Mouse (Mus musculus): ENCODE results near the gene Ptma. TPM values are rescaled to one million over a fixed set of nuclear protein-coding genes. Genes with fewer than 3 reads are reported as not detected.

The Ptma gene
- polyA plus RNA-seq, 2 experiments, result 2,429 to 3,055 TPM

DNA sequence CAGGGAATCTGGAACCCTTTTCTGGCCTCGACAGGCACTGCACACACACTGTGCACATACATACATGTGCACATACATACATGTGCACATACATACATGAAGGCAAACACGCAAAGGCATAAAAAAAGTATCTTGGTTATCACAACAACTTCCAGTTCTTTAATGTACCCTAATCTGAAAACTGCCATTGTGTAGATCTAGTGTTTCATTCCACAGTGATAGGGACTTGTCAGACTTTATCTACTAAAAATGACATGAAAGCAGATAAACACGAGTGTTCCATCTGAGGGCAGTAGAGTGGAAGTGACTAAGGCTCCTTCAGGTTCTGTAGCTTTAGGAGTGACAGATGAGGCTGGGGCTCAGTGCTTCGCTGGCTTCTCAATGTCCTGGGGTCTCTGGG lies 24.8 kb downstream of the Ptma start:
- peaks cover 23% of the 10 kb centered on the region; the same call in 1 of the 2 replicates for H3K36me3 ChIP-seq (ENCODE audit: control insufficient read depth, insufficient read depth, low read length)
- TF ChIP-seq POLR2A (IDR thresholded peaks at IDR 0.05; ENCODE audit: borderline replicate concordance, extremely low read depth, insufficient read depth, insufficient read length), result no peak
- 79% methylated on average over 4 of the region's 4 CpGs for WGBS

GRCm38 (mm10) chr1:86551877-86552276 lies 25.4 kb downstream of the Ptma start:
- H3K9ac ChIP-seq (ENCODE audit: low read depth, low read length, severe bottlenecking), result no peak overlapping the region
- H3K9me3 ChIP-seq (ENCODE audit: control insufficient read depth, low read length), result no peaks in the 10 kb centered on the region
- ATAC-seq (ENCODE audit: low FRiP score, low read depth) (no peak), DNase-seq (ENCODE audit: low spot score) (no peak)
- no peak overlapping the region for H3K4me2 ChIP-seq (replicated peaks; ENCODE audit: low read depth, low read length, severe bottlenecking)
- H3K36me3 ChIP-seq (ENCODE audit: control insufficient read depth, insufficient read depth, low read length), result peaks cover 24% of the 10 kb centered on the region; the same call in 1 of the 2 replicates
- no peak overlapping the region for H3K27ac ChIP-seq (replicated peaks; ENCODE audit: low read depth, low read length)
- H3K27me3 ChIP-seq (ENCODE audit: control insufficient read depth, insufficient read depth, low read length), result no peaks in the 10 kb centered on the region
- no peaks in the 10 kb centered on the region for H3K4me1 ChIP-seq (ENCODE audit: control insufficient read depth, insufficient read depth, low read length)
- 57% methylated on average over 2 of the region's 2 CpGs for WGBS
- TF ChIP-seq POLR2A (IDR thresholded peaks at IDR 0.05; ENCODE audit: borderline replicate concordance, extremely low read depth, insufficient read depth, insufficient read length), result no peak
- H3K4me3 ChIP-seq (replicated peaks; ENCODE audit: low read length), result no peak overlapping the region

More for the DNA sequence above, 24.8 kb downstream of the Ptma start:
- ATAC-seq (ENCODE audit: low FRiP score, low read depth) (no peak), DNase-seq (ENCODE audit: low spot score) (no peak)
- no peak overlapping the region for H3K4me2 ChIP-seq (replicated peaks; ENCODE audit: low read depth, low read length, severe bottlenecking)
- H3K4me1 ChIP-seq (ENCODE audit: control insufficient read depth, insufficient read depth, low read length), result no peaks in the 10 kb centered on the region
- no peak overlapping the region for H3K4me3 ChIP-seq (replicated peaks; ENCODE audit: low read length)
- no peak overlapping the region for H3K9ac ChIP-seq (ENCODE audit: low read depth, low read length, severe bottlenecking)
- no peak overlapping the region for H3K27ac ChIP-seq (replicated peaks; ENCODE audit: low read depth, low read length)
- H3K9me3 ChIP-seq (ENCODE audit: control insufficient read depth, low read length), result no peaks in the 10 kb centered on the region
- H3K27me3 ChIP-seq (ENCODE audit: control insufficient read depth, insufficient read depth, low read length), result no peaks in the 10 kb centered on the region

GRCm38 (mm10) chr1:86555665-86556064 lies 29.1 kb downstream of the Ptma start:
- WGBS, result 73% methylated on average over 3 of the region's 3 CpGs
- Histone ChIP-seq H3K9ac (ENCODE audit: low read depth, low read length, severe bottlenecking) (no peak overlapping the region), H3K27ac (replicated peaks; ENCODE audit: low read depth, low read length) (no peak overlapping the region), H3K9me3 (ENCODE audit: control insufficient read depth, low read length) (no peaks in the 10 kb centered on the region), H3K27me3 (ENCODE audit: control insufficient read depth, insufficient read depth, low read length) (no peaks in the 10 kb centered on the region), H3K36me3 (ENCODE audit: control insufficient read depth, insufficient read depth, low read length) (peaks cover 15% of the 10 kb centered on the region; the same call in 1 of the 2 replicates), H3K4me2 (replicated peaks; ENCODE audit: low read depth, low read length, severe bottlenecking) (no peak overlapping the region), H3K4me1 (ENCODE audit: control insufficient read depth, insufficient read depth, low read length) (no peaks in the 10 kb centered on the region), H3K4me3 (replicated peaks; ENCODE audit: low read length) (no peak overlapping the region)
- no peak for TF ChIP-seq POLR2A (IDR thresholded peaks at IDR 0.05; ENCODE audit: borderline replicate concordance, extremely low read depth, insufficient read depth, insufficient read length)
- DNase-seq (ENCODE audit: low spot score) (no peak), ATAC-seq (ENCODE audit: low FRiP score, low read depth) (no peak)

- H3K4me3 ChIP-seq (replicated peaks; ENCODE audit: low read length), result no peak overlapping the region
- H3K9me3 ChIP-seq (ENCODE audit: control insufficient read depth, low read length), result no peaks in the 10 kb centered on the region
- H3K36me3 ChIP-seq (ENCODE audit: control insufficient read depth, insufficient read depth, low read length), result peaks cover 18% of the 10 kb centered on the region
- H3K4me1 ChIP-seq (ENCODE audit: control insufficient read depth, insufficient read depth, low read length), result no peaks in the 10 kb centered on the region
- no peak for ATAC-seq (ENCODE audit: low FRiP score, low read depth)
- no peak for TF ChIP-seq POLR2A (IDR thresholded peaks at IDR 0.05; ENCODE audit: borderline replicate concordance, extremely low read depth, insufficient read depth, insufficient read length)
- H3K9ac ChIP-seq (ENCODE audit: low read depth, low read length, severe bottlenecking), result no peak overlapping the region
- no peak overlapping the region for H3K4me2 ChIP-seq (replicated peaks; ENCODE audit: low read depth, low read length, severe bottlenecking)
- no peak for DNase-seq (ENCODE audit: low spot score)
- H3K27me3 ChIP-seq (ENCODE audit: control insufficient read depth, insufficient read depth, low read length), result no peaks in the 10 kb centered on the region
- H3K27ac ChIP-seq (replicated peaks; ENCODE audit: low read depth, low read length), result no peak overlapping the region
- WGBS, result 69% methylated on average over 7 of the region's 7 CpGs
These were observed 31.3 kb downstream of the Ptma start for GRCm38 (mm10) chr1:86557872-86558271.

GRCm38 (mm10) chr1:86559232-86559631 lies 32.7 kb downstream of the Ptma start:
- peaks cover 26% of the 10 kb centered on the region for H3K36me3 ChIP-seq (ENCODE audit: control insufficient read depth, insufficient read depth, low read length)
- WGBS, result 91% methylated on average over 3 of the region's 3 CpGs
- no peak overlapping the region for H3K9ac ChIP-seq (ENCODE audit: low read depth, low read length, severe bottlenecking)
- no peak for ATAC-seq (ENCODE audit: low FRiP score, low read depth)
- TF ChIP-seq POLR2A (IDR thresholded peaks at IDR 0.05; ENCODE audit: borderline replicate concordance, extremely low read depth, insufficient read depth, insufficient read length), result no peak
- H3K4me3 ChIP-seq (replicated peaks; ENCODE audit: low read length), result no peak overlapping the region
- H3K27ac ChIP-seq (replicated peaks; ENCODE audit: low read depth, low read length), result no peak overlapping the region
- H3K4me2 ChIP-seq (replicated peaks; ENCODE audit: low read depth, low read length, severe bottlenecking), result no peak overlapping the region
- H3K27me3 ChIP-seq (ENCODE audit: control insufficient read depth, insufficient read depth, low read length), result no peaks in the 10 kb centered on the region
- no peak for DNase-seq (ENCODE audit: low spot score)
- H3K9me3 ChIP-seq (ENCODE audit: control insufficient read depth, low read length), result no peaks in the 10 kb centered on the region
- H3K4me1 ChIP-seq (ENCODE audit: control insufficient read depth, insufficient read depth, low read length), result no peaks in the 10 kb centered on the region

GRCm38 (mm10) chr1:86562663-86563062 lies 36.1 kb downstream of the Ptma start:
- 84% methylated on average over 2 of the region's 2 CpGs for WGBS
- Histone ChIP-seq H3K4me2 (replicated peaks; ENCODE audit: low read depth, low read length, severe bottlenecking) (no peak overlapping the region), H3K27ac (replicated peaks; ENCODE audit: low read depth, low read length) (no peak overlapping the region), H3K4me3 (replicated peaks; ENCODE audit: low read length) (no peak overlapping the region), H3K36me3 (ENCODE audit: control insufficient read depth, insufficient read depth, low read length) (peaks cover 21% of the 10 kb centered on the region), H3K27me3 (ENCODE audit: control insufficient read depth, insufficient read depth, low read length) (no peaks in the 10 kb centered on the region), H3K4me1 (ENCODE audit: control insufficient read depth, insufficient read depth, low read length) (no peaks in the 10 kb centered on the region), H3K9ac (ENCODE audit: low read depth, low read length, severe bottlenecking) (no peak overlapping the region), H3K9me3 (ENCODE audit: control insufficient read depth, low read length) (no peaks in the 10 kb centered on the region)
- no peak for TF ChIP-seq POLR2A (IDR thresholded peaks at IDR 0.05; ENCODE audit: borderline replicate concordance, extremely low read depth, insufficient read depth, insufficient read length)
- DNase-seq (ENCODE audit: low spot score) (no peak), ATAC-seq (ENCODE audit: low FRiP score, low read depth) (no peak)
